Mouse (Mus musculus) midbrain, postnatal 0 days (tissue): ENCODE measurements around the gene Pnldc1. TPM values are rescaled to one million over a fixed set of nuclear protein-coding genes. Genes with fewer than 3 reads are reported as not detected.

Source experiments
- ATAC-seq: fragments of 200-750 bp; cut with Nextera tagmentation; 2 replicates; pipeline ENCODE4 v1.8.0; 2017; ENCODE audit warnings: moderate number of reproducible peaks, mild to moderate bottlenecking, moderate TSS enrichment, moderate library complexity; ENCODE audit not compliant: low FRiP score
- DNase-seq: peaks from one replicate; pipeline ENCODE4 v3.0.0-alpha.2; 2015; ENCODE audit warnings: low spot score
- H3K27ac ChIP-seq: fragments of 300-500 bp; sonication (generic); 2 replicates; pipeline ENCODE4 v1.5.1; 2014; ENCODE audit warnings: low read depth, mild to moderate bottlenecking, low read length, mixed read lengths
- H3K27me3 ChIP-seq: fragments of 300-500 bp; sonication (generic); 2 replicates; pipeline ENCODE4 v1.6.1; 2014; ENCODE audit warnings: low read length, control low read depth, mixed read lengths; ENCODE audit not compliant: insufficient read depth
- H3K36me3 ChIP-seq: fragments of 300-500 bp; sonication (generic); 2 replicates; pipeline ENCODE4 v1.6.1; 2014; ENCODE audit warnings: low read length, control low read depth, mixed read lengths; ENCODE audit not compliant: insufficient read depth
- H3K4me1 ChIP-seq: fragments of 300-500 bp; sonication (generic); 2 replicates; pipeline ENCODE4 v1.6.1; 2014; ENCODE audit warnings: mild to moderate bottlenecking, control low read depth, antibody characterized with exemption, low read length, mixed read lengths; ENCODE audit not compliant: insufficient read depth
- H3K4me2 ChIP-seq: fragments of 300-500 bp; sonication (generic); 2 replicates; pipeline ENCODE4 v1.6.1; 2014; ENCODE audit warnings: low read depth, mild to moderate bottlenecking, low read length, mixed read lengths; ENCODE audit not compliant: poor library complexity, severe bottlenecking
- H3K4me3 ChIP-seq: fragments of 300-500 bp; sonication (generic); 2 replicates; pipeline ENCODE4 v1.5.1; 2014; ENCODE audit warnings: low read depth, mild to moderate bottlenecking, low read length, moderate library complexity
- H3K9ac ChIP-seq: fragments of 300-500 bp; sonication (generic); replicated peaks from 2 replicates; pipeline ENCODE4 v1.6.1; 2014; ENCODE audit warnings: mild to moderate bottlenecking, low read length, moderate library complexity, mixed read lengths; ENCODE audit not compliant: poor library complexity, severe bottlenecking
- H3K9me3 ChIP-seq: fragments of 300-500 bp; sonication (generic); 2 replicates; pipeline ENCODE4 v1.6.1; 2016; ENCODE audit warnings: low read length, control low read depth
- CTCF ChIP-seq: IDR thresholded peaks from 2 replicates; pipeline ENCODE4 v1.5.1; 2016; ENCODE audit warnings: antibody characterized with exemption, mild to moderate bottlenecking
- WGBS: fragments of 180-500 bp; shearing (Covaris S2); extraction: QIAGEN DNeasy Blood & Tissue Kit; methylation state at CpG from one replicate; pipeline ENCODE4 v1.1.7; 2014; 5-methylcytosine and 5-hydroxymethylcytosine counted together
- polyA plus RNA-seq: library from polyadenylated mRNA; unstranded; fragments of >200 nt; fragmentation: Nextera tagmentation; extraction: Ambion mirVana; gene quantifications from 2 replicates; pipeline ENCODE4 v1.2.1, GENCODE M21; 2015
- total RNA-seq: library from RNA; depleted of rRNA; stranded (reverse); fragments of >200 nt; gene quantifications from 2 replicates; pipeline ENCODE4 v1.2.3, GENCODE M21; 2014

Gene Pnldc1
- total and polyA plus RNA-seq, 2 experiments from 2014 or later = 0.88 to 1.1 TPM

DNA sequence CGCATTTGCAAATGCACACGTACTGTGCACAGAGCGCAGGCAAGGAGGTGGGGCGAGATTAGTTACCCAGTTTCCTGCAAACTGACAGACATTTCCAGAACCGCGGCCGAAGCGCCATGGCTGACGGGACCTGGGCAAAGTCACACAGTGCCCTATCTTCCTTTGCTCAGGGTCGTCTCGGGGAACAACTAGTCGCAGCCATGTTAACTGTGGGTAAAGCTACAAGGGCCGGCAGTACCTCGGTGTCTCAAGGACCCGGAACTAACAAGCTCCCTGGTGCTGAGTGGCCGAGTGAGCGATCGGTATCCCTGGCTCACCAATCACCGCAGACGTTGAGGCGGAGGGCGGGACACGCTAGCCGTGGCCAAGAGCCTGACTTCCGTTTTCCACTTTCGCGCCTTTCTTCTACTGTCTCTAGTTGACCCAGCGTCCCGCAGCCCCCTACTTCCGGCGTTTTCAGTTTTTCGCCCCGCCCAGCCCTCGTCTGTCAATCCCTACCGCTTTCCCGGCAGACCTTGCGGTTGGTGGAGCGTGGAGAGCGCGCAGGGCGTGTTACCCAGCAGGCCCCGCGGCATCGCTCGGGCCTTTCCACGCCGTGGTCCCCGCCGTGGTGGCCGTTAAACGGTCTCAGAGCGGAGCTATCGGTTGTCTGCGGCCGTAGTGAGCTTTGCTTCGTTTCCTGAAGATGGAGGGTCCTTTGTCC, 6.0 kb upstream of the Pnldc1 start, which contains the start of gene Mrpl18:
Mrpl18 (minus strand) TSS at position 465 of the 703 bp plus-strand sequence.
- peak within 1 kb of the TSS; percentile 90 for H3K9ac ChIP-seq
- under 1% methylated on average over 56 of the region's 56 CpGs for WGBS
- peak within 1 kb of the TSS; percentile 88 for H3K27ac ChIP-seq
- no peaks in the 10 kb centered on the region for H3K27me3 ChIP-seq
- H3K4me1 ChIP-seq = no peaks in the 10 kb centered on the region
- no peaks in the 10 kb centered on the region for H3K9me3 ChIP-seq
- H3K36me3 ChIP-seq = peaks cover 25% of the 10 kb centered on the region
- TF ChIP-seq CTCF = no peak
- ATAC-seq (peak; percentile 99), DNase-seq (peak; percentile 100)
- H3K4me2 ChIP-seq = peak within 1 kb of the TSS; percentile 82
- peak within 1 kb of the TSS; percentile 71 for H3K4me3 ChIP-seq

DNA sequence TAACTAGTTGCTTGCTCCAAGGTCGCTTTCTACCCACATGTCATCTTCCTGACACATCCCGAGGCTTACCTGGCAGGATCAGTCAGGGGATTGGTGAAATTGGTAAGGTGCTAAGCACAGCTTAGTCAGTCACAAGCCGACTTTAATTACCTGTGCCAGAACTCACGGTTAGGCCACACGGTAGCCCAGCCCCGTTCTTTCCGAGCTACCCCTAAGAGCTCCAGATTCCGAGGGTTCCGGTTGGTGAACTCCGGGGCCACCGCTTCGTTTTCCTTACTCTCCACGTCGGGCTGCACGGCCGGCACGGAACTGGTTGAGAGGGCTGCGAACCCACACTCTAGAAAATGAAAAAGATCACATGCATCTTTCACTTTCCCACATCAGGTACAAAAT, 5.5 kb upstream of the Pnldc1 start, which contains the start of gene Tcp1:
Tcp1 (plus strand) TSS at position 214 of the 393 bp plus-strand sequence.
- H3K4me2 ChIP-seq = peak within 1 kb of the TSS; percentile 82
- H3K9ac ChIP-seq = peak within 1 kb of the TSS; percentile 90
- TF ChIP-seq CTCF = no peak
- peak within 1 kb of the TSS; percentile 71 for H3K4me3 ChIP-seq
- H3K9me3 ChIP-seq = no peaks in the 10 kb centered on the region
- H3K4me1 ChIP-seq = no peaks in the 10 kb centered on the region
- H3K27me3 ChIP-seq = no peaks in the 10 kb centered on the region
- peak; percentile 14 for ATAC-seq
- DNase-seq = no peak
- peaks cover 30% of the 10 kb centered on the region for H3K36me3 ChIP-seq
- under 1% methylated on average over 18 of the region's 18 CpGs for WGBS
- H3K27ac ChIP-seq = peak within 1 kb of the TSS; percentile 88

DNA sequence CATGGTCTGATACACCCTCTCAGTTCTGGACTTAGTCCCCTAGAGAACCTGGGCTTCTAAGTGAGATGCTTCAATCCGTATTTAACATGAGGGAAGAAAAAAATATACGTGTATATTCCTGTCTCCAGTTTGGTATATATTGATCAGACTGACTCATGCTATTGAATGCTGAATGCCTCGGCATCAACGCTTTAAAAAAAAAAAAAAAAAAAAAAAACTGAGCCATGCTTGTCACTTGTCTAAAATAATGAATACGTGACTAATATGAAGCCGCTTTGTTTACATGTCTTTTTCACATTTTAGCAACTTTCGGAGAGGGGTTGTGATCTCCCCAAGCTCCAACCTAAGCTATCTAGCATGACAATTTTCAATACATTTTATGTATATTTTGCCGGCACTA, 361 bp upstream of the Pnldc1 start:
- ATAC-seq (no peak), DNase-seq (no peak)
- no peaks in the 10 kb centered on the region for H3K27me3 ChIP-seq
- TF ChIP-seq CTCF = no peak
- no peaks in the 10 kb centered on the region for H3K9me3 ChIP-seq
- 91% methylated on average over 8 of the region's 8 CpGs for WGBS
- no peak overlapping the region for H3K9ac ChIP-seq
- H3K36me3 ChIP-seq = peaks cover 37% of the 10 kb centered on the region
- H3K27ac ChIP-seq = no peak overlapping the region
- H3K4me3 ChIP-seq = no peak overlapping the region
- no peak overlapping the region for H3K4me2 ChIP-seq
- no peaks in the 10 kb centered on the region for H3K4me1 ChIP-seq

DNA sequence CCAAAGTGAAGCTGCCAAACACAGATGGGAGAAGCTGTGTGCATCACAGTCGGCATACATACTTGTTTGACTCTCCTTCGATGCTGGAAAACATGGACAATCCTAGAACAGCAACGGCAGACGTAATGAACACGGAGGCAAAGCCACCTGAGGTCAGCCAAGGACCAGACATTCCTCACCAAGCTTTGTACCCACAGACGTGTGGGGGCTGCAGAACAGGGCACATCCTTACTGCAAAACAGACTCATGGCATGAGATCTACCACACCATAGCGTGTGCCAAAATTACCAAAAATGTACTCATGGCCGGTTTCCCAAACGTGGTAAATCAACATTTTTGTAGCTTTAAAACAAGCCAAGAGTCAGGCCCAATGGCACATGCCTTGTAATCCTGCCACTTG, 3.6 kb downstream of the Pnldc1 start:
- DNase-seq (no peak), ATAC-seq (no peak)
- Histone ChIP-seq H3K27me3 (no peaks in the 10 kb centered on the region), H3K36me3 (peaks cover 27% of the 10 kb centered on the region; the same call in 1 of the 2 replicates), H3K9me3 (no peaks in the 10 kb centered on the region), H3K4me1 (no peaks in the 10 kb centered on the region), H3K9ac (no peak overlapping the region), H3K4me2 (no peak overlapping the region), H3K27ac (no peak overlapping the region), H3K4me3 (no peak overlapping the region)
- no peak for TF ChIP-seq CTCF
- 93% methylated on average over 9 of the region's 9 CpGs for WGBS

DNA sequence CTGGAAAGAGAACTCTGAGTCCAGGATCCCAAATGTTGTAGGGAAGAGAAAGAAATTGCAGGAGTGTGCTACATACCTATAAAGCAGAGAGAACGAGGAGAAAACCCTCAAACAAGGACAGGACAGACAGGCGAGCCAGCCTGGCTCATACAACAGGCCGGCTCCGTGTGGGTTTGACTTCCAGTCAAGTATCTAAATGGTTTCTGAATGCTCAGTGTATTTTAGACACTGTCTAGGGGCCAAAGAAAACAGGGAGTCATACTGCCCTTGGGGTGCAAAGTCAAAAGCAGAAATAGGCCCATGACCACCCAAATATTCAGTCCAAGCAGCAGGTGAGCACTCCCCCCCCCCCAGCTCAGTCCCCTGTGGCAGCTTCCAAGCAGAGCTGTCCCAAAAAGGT, 4.2 kb downstream of the Pnldc1 start:
- Histone ChIP-seq H3K27ac (no peak overlapping the region), H3K9me3 (no peaks in the 10 kb centered on the region), H3K36me3 (peaks cover 23% of the 10 kb centered on the region; the same call in 1 of the 2 replicates), H3K4me3 (no peak overlapping the region), H3K4me1 (no peaks in the 10 kb centered on the region), H3K4me2 (no peak overlapping the region), H3K27me3 (no peaks in the 10 kb centered on the region), H3K9ac (no peak overlapping the region)
- no peak for TF ChIP-seq CTCF
- no peak for ATAC-seq
- DNase-seq = no peak
- 92% methylated on average over 4 of the region's 4 CpGs for WGBS

DNA sequence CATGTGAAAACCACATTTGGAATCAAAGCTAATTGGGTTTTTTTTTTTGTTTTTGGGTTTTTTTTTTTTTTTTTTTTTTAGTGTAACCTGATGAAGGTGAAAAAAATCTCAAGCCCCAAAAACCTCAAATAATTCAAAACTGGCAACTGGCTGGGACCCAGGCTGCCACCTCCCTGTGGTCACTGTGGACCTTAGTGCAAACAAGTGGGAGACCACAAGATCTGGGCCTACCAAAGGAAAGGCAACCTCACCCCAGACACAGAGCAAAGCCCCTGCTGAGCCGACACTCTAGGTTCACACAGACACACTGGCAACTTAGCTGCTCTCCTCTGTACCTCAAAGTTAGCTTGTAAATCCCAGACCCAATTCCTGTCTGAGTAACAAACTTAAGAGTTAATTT, 5.7 kb downstream of the Pnldc1 start:
- H3K27ac ChIP-seq = no peak overlapping the region
- H3K9me3 ChIP-seq = no peaks in the 10 kb centered on the region
- WGBS = 70% methylated on average over 1 of the region's 1 CpGs
- H3K27me3 ChIP-seq = no peaks in the 10 kb centered on the region
- no peak overlapping the region for H3K4me3 ChIP-seq
- no peak for ATAC-seq
- peaks cover 13% of the 10 kb centered on the region; the same call in 1 of the 2 replicates for H3K36me3 ChIP-seq
- no peak for DNase-seq
- no peaks in the 10 kb centered on the region for H3K4me1 ChIP-seq
- H3K9ac ChIP-seq = no peak overlapping the region
- TF ChIP-seq CTCF = no peak
- H3K4me2 ChIP-seq = no peak overlapping the region
